Mouse (Mus musculus): ENCODE results near the gene Rsc1a1.

The Rsc1a1 gene

GRCm38 (mm10) chr4:141685499-141685898 lies at the start of gene Rsc1a1:
Gene Rsc1a1 (minus strand): TSS chr4:141685599.
- no peak for DNase-seq (ENCODE audit: low read depth)

DNA sequence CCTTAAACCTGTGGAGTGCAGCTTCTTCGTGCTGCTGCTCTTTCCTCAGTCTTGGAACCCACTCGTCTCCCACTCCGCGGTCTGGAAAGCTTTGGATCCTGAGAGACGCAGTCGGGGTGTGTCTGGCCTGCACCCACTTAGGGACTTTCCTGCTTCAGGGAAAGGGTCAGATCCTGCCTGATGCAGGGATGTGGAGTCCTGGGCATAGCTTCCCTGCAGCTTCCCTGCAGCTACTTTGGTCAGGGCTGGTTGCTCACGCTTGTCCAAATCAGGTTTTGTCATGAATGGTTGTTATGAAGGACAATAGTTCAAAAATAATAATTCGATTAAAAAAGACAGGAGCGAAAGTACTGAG lies 49.8 kb upstream of the Rsc1a1 start:
- no peak for DNase-seq (ENCODE audit: low read depth)

DNA sequence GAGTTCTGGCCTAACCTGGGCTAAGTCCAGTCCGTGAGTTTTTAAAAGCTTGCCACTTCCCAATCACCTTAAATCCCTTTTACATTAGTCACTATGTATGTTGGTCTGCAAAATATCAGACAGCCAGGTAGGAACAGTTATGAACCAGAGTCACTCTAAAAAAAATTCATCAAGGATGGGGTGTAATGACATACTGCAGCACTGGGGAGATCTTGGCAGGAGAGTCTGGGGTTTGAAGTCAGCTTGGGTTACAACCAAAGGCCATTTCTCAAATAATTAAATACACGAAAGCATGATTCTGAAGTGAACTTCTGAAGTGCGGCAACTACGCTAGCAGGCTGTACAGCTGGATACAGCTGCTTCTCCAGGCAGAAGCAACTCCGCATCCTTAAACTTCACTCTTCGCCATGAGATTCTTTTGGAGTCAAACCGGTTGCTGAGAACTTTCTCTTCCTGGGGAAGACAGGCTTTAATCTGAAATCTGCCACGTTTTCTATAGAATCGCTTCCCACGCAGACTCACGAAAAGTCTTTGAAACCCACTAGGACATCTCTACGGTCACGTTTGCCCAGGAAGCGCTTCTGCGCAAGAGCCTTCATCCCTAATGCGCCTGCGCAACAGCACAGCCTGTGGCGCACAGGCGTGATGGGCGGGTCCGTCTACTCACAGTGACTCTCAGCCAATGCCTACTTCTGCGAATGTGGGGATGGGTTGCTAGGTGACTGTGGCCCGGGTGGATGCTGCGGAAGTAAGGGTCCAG lies 49.2 kb upstream of the Rsc1a1 start:
- no peak for DNase-seq (ENCODE audit: low read depth)

- no peak for DNase-seq (ENCODE audit: low read depth)
Observed at GRCm38 (mm10) chr4:141731766-141732165, 46.4 kb upstream of the Rsc1a1 start.

DNA sequence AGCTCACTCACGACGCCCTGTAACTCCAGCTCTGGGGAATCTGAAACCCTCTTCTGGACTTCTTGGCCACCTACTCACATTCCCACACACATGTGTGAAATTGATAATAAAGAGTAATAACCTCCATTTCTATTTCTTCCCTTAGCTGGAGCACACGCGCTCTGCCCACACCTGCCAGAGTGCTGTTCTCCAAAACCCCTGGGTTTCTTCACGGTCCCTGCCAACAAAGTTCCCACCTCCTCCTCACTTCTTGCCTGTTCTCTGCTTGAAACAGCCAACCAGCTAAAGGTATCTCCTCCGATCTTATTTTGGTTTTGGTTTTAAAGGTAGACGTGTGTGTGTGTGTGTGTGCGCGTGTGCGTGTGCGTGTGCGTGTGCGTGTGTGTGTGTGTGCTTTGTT lies 45.0 kb upstream of the Rsc1a1 start:
- no peak for DNase-seq (ENCODE audit: low read depth)

DNA sequence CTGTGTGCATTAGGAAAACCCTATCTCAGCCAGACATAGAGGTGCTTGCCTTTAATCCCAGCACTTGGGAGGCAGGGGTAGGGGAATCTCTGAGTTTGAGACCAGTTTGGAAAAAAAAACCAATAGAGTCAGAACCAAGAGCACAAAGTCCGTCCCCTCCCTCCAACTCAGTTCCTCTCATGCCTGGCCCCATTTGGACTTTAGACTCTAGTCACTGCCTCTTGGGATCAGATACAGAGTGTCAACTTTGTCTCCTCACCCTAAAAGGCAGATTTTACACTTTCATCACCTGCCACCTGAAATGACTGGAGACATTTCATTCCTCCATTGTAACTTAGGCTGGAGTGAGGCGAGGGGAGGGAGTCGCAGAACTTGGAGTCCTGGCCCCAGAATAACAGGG lies 43.9 kb upstream of the Rsc1a1 start:
- no peak for DNase-seq (ENCODE audit: low read depth)

- no peak for DNase-seq (ENCODE audit: low read depth)
Observed at GRCm38 (mm10) chr4:141725738-141726137, 40.3 kb upstream of the Rsc1a1 start.

GRCm38 (mm10) chr4:141725277-141725676 lies 39.9 kb upstream of the Rsc1a1 start:
- DNase-seq (ENCODE audit: low read depth) = no peak

DNA sequence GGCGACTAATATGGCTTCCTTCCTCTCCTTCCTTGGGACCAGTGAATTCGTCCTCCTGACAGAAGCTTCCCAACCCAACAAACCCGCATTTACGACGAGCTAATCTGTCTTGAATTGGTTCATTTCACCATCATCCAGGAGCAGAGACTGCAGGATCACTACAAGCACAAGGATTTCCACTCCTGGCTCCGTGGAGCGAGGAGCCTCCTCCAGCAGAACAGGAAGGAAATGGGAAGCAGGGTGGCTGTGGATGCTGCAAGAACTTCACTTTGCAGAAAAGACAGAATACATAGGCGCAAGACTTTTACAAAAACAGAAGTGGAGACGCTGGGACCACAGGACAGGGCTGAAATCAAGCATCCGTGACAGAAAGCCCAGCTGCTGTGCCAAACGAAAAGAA lies 39.2 kb upstream of the Rsc1a1 start:
- no peak for DNase-seq (ENCODE audit: low read depth)

DNA sequence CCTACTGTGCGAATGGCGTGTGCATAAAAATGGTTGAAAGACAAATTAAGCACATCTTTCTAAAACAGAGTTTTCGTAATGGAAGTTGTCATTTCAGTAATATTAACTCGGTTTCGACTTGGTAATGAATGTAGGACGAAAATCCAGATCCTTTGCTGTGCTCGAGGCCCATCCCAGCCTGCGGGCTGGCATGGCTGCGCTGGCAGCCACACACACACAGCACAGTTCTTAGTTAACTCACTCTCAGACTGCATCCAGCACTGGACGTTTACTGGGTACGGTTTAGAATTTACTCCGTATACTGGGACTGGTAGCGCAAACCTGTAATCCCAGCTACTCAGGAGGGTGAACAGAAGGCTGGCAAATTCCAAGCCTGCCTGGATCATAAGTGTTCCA lies 38.3 kb upstream of the Rsc1a1 start:
- DNase-seq (ENCODE audit: low read depth) = peak; percentile 34

GRCm38 (mm10) chr4:141722731-141723672 lies 37.6 kb upstream of the Rsc1a1 start, which contains the start of gene Ddi2:
Gene Ddi2 (minus strand): TSS chr4:141723419.
- peak; percentile 87 for DNase-seq (ENCODE audit: low read depth)

DNA sequence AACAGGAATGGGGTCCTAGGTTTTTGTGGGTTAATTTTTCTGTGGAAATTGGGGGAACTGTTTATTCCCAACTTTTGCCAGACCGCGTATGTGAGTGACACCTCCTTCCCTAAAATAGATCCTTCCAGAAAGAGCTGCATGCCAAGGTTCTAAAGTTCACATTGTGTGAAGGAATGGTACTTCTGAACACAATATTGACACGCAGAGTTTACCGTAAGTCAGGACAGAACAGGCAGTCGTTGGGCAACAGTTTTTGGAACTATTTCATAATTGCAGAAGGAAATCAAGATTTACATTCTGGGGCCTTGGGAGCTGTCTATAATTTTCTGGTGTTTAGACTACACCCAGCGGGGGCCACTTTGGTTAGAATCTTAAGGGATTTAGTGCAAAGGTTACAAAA lies 36.6 kb upstream of the Rsc1a1 start:
- DNase-seq (ENCODE audit: low read depth) = peak; percentile 55

GRCm38 (mm10) chr4:141720761-141721523 lies 35.5 kb upstream of the Rsc1a1 start:
- peak; percentile 50 for DNase-seq (ENCODE audit: low read depth)

DNA sequence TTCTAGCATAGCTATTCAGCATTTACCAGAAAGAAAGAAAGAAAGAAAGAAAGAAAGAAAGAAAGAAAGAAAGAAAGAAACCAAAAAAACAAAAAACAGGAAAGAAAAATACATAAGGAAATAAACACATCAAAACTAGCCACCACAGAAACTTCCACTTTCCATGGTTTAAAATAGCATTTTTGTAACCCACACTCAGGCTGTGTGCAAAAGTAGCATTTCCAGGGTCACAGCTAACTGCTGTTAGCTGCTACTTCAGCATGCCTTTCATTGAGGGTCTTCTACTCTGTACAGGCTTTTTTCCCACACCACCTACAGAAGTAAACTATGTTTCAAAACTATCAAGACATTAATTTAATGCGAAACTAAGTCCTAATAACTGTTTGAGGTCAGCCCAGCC lies 33.9 kb upstream of the Rsc1a1 start:
- DNase-seq (ENCODE audit: low read depth) = no peak

DNA sequence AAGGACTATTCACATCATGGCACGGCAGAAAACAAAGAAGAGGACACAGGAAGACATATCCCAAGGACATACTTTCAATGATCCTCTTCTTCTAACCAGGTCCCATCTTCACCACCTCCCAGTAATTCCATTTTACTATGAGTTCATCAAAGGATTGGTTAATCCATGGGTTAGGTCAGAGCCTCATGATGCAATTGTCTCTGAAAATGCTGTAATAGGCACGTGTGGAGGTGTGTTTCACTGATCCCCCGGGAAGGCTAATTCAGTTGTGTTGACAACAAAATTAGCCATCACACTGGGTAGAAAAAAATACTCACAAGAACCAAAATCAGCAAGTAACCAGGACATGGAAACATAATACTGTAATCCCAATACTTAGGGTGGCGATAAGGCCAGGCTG lies 32.2 kb upstream of the Rsc1a1 start:
- peak; percentile 25 for DNase-seq (ENCODE audit: low read depth)

DNA sequence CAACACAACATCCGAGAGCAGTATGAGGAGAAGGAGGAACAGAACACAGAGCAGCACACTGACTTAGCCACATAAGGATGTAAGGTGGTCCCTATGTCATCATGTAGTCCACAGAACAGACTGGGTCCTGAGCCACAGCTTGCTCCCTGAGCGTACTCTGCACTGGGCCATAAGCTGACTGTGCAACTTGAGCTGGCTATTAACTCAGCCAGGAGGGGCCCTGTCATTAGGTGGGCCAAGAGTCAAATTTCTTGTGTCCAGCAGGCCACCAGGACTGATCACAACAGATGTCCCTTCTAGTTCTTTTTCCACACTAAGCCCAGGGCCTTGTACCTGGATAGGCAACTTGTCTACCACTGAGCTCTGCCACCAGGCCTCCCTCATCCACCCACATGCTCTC lies 29.6 kb upstream of the Rsc1a1 start:
- DNase-seq (ENCODE audit: low read depth) = no peak

GRCm38 (mm10) chr4:141713598-141714142 lies 28.3 kb upstream of the Rsc1a1 start:
- DNase-seq (ENCODE audit: low read depth) = peak; percentile 54

DNA sequence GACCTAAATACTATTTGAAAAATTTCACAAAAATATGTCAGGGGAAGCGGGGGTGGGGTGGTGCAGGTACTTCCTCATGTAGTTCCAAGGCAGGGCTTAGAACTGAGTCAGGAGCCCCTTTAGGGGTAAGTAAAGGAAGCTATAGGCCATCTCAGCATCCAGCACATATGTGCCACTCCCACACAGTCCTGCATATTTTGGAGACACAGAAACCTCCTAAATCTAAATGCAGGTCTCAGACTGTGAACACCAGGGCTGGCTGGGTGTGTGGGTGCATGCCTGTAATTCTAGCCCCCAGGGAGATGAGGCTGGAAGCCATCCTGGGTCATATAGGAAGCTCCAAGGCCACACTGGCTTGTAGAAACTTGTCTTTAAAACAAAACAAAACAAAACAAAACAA lies 25.9 kb upstream of the Rsc1a1 start:
- no peak for DNase-seq (ENCODE audit: low read depth)

- no peak for DNase-seq (ENCODE audit: low read depth)
Observed at GRCm38 (mm10) chr4:141708971-141709370, 23.6 kb upstream of the Rsc1a1 start.

DNA sequence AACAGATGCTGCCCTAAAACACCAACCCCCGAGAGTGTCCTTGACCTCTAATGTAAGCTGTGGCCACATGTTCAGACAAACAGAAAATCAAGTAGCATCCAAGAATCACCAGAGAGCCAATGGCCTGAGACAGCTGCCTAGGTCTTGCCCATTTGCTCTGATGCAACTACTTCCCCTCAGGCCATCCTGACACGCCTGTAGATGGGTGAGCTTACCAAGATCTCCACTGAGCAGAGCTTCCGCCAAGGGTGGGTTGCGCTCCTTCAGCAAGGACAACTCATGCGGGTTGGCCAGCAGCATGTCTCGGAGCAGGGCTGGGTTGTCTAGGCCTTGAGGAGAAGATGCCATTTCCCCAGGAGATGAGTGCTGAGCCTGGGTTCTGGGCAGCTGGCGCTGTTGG lies 22.6 kb upstream of the Rsc1a1 start:
- peak; percentile 72 for DNase-seq (ENCODE audit: low read depth)

- DNase-seq (ENCODE audit: low read depth) = no peak
Observed at GRCm38 (mm10) chr4:141705331-141705730, 19.9 kb upstream of the Rsc1a1 start.

GRCm38 (mm10) chr4:141704625-141705024 lies 19.2 kb upstream of the Rsc1a1 start:
- no peak for DNase-seq (ENCODE audit: low read depth)
